Mouse (Mus musculus) forebrain, embryonic 13.5 days (tissue): ENCODE results near the gene Lins1. TPM values are rescaled to one million over a fixed set of nuclear protein-coding genes. Genes with fewer than 3 reads are reported as not detected.

Source experiments
- ATAC-seq: fragments of 200-750 bp; cut with Nextera tagmentation; 2 replicates; pipeline ENCODE4 v1.8.0; 2017
- H3K27ac ChIP-seq: fragments of 300-500 bp; sonication (generic); 2 replicates; pipeline ENCODE4 v1.5.1; 2015; ENCODE audit warnings: inconsistent platforms, mild to moderate bottlenecking, moderate library complexity
- H3K27me3 ChIP-seq: fragments of 300-500 bp; sonication (generic); 2 replicates; pipeline ENCODE4 v1.6.1; 2015; ENCODE audit warnings: mild to moderate bottlenecking, inconsistent platforms
- H3K36me3 ChIP-seq: fragments of 300-500 bp; sonication (generic); 2 replicates; pipeline ENCODE4 v1.6.1; 2015; ENCODE audit warnings: mild to moderate bottlenecking, inconsistent platforms; ENCODE audit not compliant: poor library complexity, severe bottlenecking
- H3K4me1 ChIP-seq: fragments of 300-500 bp; sonication (generic); 2 replicates; pipeline ENCODE4 v1.6.1; 2015; ENCODE audit warnings: inconsistent platforms
- H3K4me2 ChIP-seq: fragments of 300-500 bp; sonication (generic); 2 replicates; pipeline ENCODE4 v1.6.1; 2015; ENCODE audit warnings: inconsistent platforms, mild to moderate bottlenecking, moderate library complexity
- H3K4me3 ChIP-seq: fragments of 300-500 bp; sonication (generic); 2 replicates; pipeline ENCODE4 v1.5.1; 2015; ENCODE audit warnings: mild to moderate bottlenecking, inconsistent platforms
- H3K9ac ChIP-seq: fragments of 300-500 bp; sonication (generic); 2 replicates; pipeline ENCODE4 v1.6.1; 2015; ENCODE audit warnings: mild to moderate bottlenecking, inconsistent platforms
- H3K9me3 ChIP-seq: fragments of 300-500 bp; sonication (generic); replicated peaks from 2 replicates; pipeline ENCODE4 v1.6.1; 2016; ENCODE audit warnings: inconsistent platforms
- WGBS: fragments of 180-500 bp; shearing (Covaris S2); methylation state at CpG from one replicate; pipeline ENCODE4 v1.1.7; 2015; 5-methylcytosine and 5-hydroxymethylcytosine counted together
- polyA plus RNA-seq: library from polyadenylated mRNA; unstranded; fragments of >200 nt; fragmentation: Nextera tagmentation; extraction: Ambion mirVana; gene quantifications from 2 replicates; pipeline ENCODE4 v1.2.1, GENCODE M21; 2015

Gene Lins1
- 16.9 and 22.7 TPM in 2 replicates for polyA plus RNA-seq

GRCm38 (mm10) chr7:66689620-66690360 lies at the start of gene Lins1:
TSS of gene Lins1 (plus strand) at chr7:66689889.
- H3K27ac ChIP-seq: peak within 1 kb of the TSS; percentile 94
- H3K4me2 ChIP-seq: peak within 1 kb of the TSS; percentile 97
- peak within 1 kb of the TSS; percentile 84 for H3K9ac ChIP-seq
- no peaks in the 10 kb centered on the region for H3K27me3 ChIP-seq
- WGBS: under 1% methylated on average over 51 of the region's 52 CpGs
- peak within 1 kb of the TSS; percentile 77 for H3K4me3 ChIP-seq
- H3K9me3 ChIP-seq: no peaks in the 10 kb centered on the region
- H3K36me3 ChIP-seq: no peaks in the 10 kb centered on the region
- H3K4me1 ChIP-seq: peaks cover 17% of the 10 kb centered on the region
- peak; percentile 99 for ATAC-seq

DNA sequence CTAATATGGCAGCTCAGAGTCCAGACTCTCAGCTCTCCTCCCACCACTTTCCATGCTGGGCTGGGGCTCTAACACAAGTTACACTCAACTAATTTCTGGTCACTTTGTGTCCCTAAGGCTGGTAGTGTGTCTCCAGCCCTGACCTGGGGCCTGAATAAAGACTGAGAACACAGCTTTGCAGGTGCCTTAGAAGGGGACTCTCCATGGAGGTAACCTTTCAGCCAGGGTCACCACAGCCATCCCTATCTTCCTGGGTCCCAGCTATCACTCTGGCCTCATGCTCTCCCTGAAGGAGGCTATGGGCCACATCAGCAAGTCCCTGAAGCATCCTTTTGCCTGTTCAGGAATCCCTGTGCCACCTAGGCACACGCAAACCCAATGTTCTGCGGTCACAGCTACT lies 44.0 kb upstream of the Lins1 start:
- H3K36me3 ChIP-seq: peaks cover 23% of the 10 kb centered on the region
- no peaks in the 10 kb centered on the region for H3K4me1 ChIP-seq
- no peaks in the 10 kb centered on the region for H3K27me3 ChIP-seq
- no peak overlapping the region for H3K4me2 ChIP-seq
- WGBS: 97% methylated on average over 2 of the region's 2 CpGs
- H3K9me3 ChIP-seq: no peaks in the 10 kb centered on the region
- no peak overlapping the region for H3K4me3 ChIP-seq
- no peak overlapping the region for H3K27ac ChIP-seq
- no peak overlapping the region for H3K9ac ChIP-seq
- ATAC-seq: no peak

DNA sequence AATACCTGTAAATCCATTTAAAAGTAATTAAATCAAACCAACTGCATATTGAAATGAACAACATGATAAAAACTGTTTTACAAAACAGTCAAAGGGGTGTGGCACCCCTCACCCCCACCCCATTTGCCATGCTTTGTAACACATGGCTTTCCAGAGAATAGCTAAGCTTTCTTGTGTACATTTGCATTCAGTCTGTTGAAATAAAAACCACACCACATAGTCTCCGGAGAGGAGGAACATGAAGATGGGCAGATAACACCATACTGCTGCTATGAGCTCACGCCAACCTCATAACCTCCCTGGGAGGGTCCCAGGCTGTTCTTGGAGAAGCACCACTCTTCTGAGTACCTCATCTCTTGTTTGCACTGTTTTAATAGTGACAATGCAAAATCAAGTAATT lies 40.5 kb upstream of the Lins1 start:
- Histone ChIP-seq H3K9ac (no peak overlapping the region), H3K27ac (no peak overlapping the region), H3K4me2 (no peak overlapping the region), H3K36me3 (peaks cover 23% of the 10 kb centered on the region), H3K27me3 (no peaks in the 10 kb centered on the region), H3K9me3 (no peaks in the 10 kb centered on the region), H3K4me3 (no peak overlapping the region), H3K4me1 (no peaks in the 10 kb centered on the region)
- no peak for ATAC-seq
- WGBS: 96% methylated on average over 2 of the region's 2 CpGs

DNA sequence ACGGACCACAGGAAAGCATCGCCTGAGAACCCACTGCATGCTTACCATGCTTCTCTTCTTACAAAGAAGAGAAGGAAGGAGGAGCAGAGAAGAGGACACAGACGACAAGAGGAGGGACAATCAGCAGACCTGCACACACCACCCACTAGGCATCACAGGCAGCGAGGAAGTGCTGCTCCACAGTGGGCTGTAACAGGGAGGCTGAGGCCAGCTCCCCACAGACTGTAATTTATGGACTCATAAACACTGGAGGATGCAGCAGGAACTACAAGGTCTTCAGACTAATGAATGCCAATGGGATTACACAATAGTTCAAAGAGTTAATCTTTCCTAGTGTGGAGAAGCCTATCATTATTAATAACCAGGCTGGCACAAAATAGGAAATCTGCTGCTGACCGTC lies 38.8 kb upstream of the Lins1 start:
- H3K4me2 ChIP-seq: no peak overlapping the region
- H3K9ac ChIP-seq: no peak overlapping the region
- no peaks in the 10 kb centered on the region for H3K27me3 ChIP-seq
- H3K9me3 ChIP-seq: no peaks in the 10 kb centered on the region
- no peak overlapping the region for H3K27ac ChIP-seq
- no peaks in the 10 kb centered on the region for H3K4me1 ChIP-seq
- no peak for ATAC-seq
- H3K4me3 ChIP-seq: no peak overlapping the region
- 83% methylated on average over 5 of the region's 5 CpGs for WGBS
- peaks cover 31% of the 10 kb centered on the region for H3K36me3 ChIP-seq

DNA sequence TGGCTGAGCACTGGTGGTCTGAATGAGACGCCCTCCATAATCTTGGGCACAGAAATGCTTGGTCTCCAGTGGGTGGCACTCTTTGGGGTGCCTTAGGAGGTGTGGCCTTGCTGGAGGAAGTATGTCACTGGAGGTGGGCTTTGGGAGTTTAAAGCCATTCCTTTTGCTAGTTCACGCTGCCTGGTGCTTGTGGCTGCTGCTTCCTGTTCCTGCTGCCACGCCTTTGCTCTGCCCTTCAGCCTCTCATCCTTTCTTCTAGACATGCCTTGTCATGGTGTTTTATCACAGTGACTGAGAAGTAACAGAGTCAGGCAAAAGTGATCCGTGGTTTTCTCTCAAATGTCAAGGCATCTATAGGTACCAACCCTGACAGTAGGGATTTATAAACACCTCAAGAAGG lies 37.5 kb upstream of the Lins1 start:
- H3K9me3 ChIP-seq: no peaks in the 10 kb centered on the region
- H3K9ac ChIP-seq: no peak overlapping the region
- no peak overlapping the region for H3K4me3 ChIP-seq
- H3K4me2 ChIP-seq: no peak overlapping the region
- H3K27ac ChIP-seq: no peak overlapping the region
- no peaks in the 10 kb centered on the region for H3K27me3 ChIP-seq
- no peak for ATAC-seq
- 90% methylated on average over 4 of the region's 4 CpGs for WGBS
- no peaks in the 10 kb centered on the region for H3K4me1 ChIP-seq
- peaks cover 40% of the 10 kb centered on the region for H3K36me3 ChIP-seq

- Histone ChIP-seq H3K4me3 (no peak overlapping the region), H3K4me2 (no peak overlapping the region), H3K27ac (no peak overlapping the region), H3K27me3 (no peaks in the 10 kb centered on the region), H3K9me3 (no peaks in the 10 kb centered on the region), H3K36me3 (peaks cover 45% of the 10 kb centered on the region), H3K4me1 (no peaks in the 10 kb centered on the region), H3K9ac (no peak overlapping the region)
- ATAC-seq: no peak
- 95% methylated on average over 9 of the region's 9 CpGs for WGBS
Observed at GRCm38 (mm10) chr7:66653596-66653995, 36.1 kb upstream of the Lins1 start.

GRCm38 (mm10) chr7:66655471-66655870 lies 34.2 kb upstream of the Lins1 start:
- H3K9ac ChIP-seq: no peak overlapping the region
- H3K27ac ChIP-seq: no peak overlapping the region
- 87% methylated on average over 9 of the region's 9 CpGs for WGBS
- peaks cover 59% of the 10 kb centered on the region for H3K36me3 ChIP-seq
- no peaks in the 10 kb centered on the region for H3K9me3 ChIP-seq
- H3K27me3 ChIP-seq: no peaks in the 10 kb centered on the region
- no peaks in the 10 kb centered on the region for H3K4me1 ChIP-seq
- no peak overlapping the region for H3K4me3 ChIP-seq
- H3K4me2 ChIP-seq: no peak overlapping the region
- no peak for ATAC-seq

DNA sequence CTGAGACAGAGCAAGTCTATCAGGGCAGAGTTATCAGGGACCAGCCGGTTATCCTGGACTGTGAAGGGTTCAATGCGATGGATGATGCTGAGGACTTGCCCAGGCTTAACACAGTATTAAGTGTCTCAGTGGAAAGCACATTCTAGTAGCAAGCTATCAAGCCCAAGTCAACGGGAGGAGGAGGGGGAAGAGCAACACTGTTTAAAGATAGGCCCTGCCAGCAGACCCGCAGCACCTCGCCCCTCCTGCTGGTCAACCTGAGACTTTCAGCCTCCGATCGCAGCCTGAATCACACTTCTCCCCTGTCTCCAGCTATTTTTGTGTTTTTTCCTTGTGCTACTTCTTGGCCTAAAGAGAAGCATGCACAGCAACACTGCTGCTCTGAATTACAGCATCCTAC lies 29.4 kb upstream of the Lins1 start:
- H3K4me1 ChIP-seq: no peaks in the 10 kb centered on the region
- ATAC-seq: no peak
- no peak overlapping the region for H3K4me3 ChIP-seq
- WGBS: 78% methylated on average over 7 of the region's 7 CpGs
- H3K27ac ChIP-seq: no peak overlapping the region
- no peaks in the 10 kb centered on the region for H3K9me3 ChIP-seq
- no peak overlapping the region for H3K4me2 ChIP-seq
- no peaks in the 10 kb centered on the region for H3K27me3 ChIP-seq
- peaks cover 38% of the 10 kb centered on the region for H3K36me3 ChIP-seq
- no peak overlapping the region for H3K9ac ChIP-seq

DNA sequence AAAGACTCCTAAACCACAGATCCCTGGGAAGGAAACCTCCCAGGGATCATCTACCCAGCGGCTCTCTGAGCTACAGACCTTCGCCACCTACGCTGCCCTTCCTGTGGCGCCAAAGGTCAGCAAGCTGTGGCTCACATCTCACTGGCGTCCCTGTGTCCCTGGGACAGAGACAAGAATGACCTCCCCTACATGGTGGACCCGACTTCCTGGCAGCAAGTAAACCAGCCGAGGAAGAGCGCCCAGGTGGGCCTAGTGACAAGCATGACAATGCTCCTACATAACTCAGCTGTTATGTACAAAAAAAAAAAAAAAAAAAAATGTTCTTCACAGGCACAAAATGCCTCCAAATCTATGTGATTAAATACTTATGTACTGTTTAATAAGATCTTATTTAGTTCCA lies 28.7 kb upstream of the Lins1 start:
- Histone ChIP-seq H3K9me3 (no peaks in the 10 kb centered on the region), H3K4me1 (no peaks in the 10 kb centered on the region), H3K27me3 (no peaks in the 10 kb centered on the region), H3K27ac (no peak overlapping the region), H3K4me2 (no peak overlapping the region), H3K9ac (no peak overlapping the region), H3K36me3 (peaks cover 38% of the 10 kb centered on the region), H3K4me3 (no peak overlapping the region)
- 88% methylated on average over 8 of the region's 8 CpGs for WGBS
- no peak for ATAC-seq

- Histone ChIP-seq H3K27me3 (no peaks in the 10 kb centered on the region), H3K4me2 (peak overlapping the region; percentile 12; the same call in 1 of the 2 replicates), H3K36me3 (peaks cover 39% of the 10 kb centered on the region), H3K9ac (no peak overlapping the region), H3K9me3 (no peaks in the 10 kb centered on the region), H3K4me3 (no peak overlapping the region), H3K27ac (no peak overlapping the region), H3K4me1 (no peaks in the 10 kb centered on the region)
- peak; percentile 76 for ATAC-seq
- WGBS: 18% methylated on average over 8 of the region's 8 CpGs
Observed at GRCm38 (mm10) chr7:66661572-66661971, 28.1 kb upstream of the Lins1 start.

- Histone ChIP-seq H3K4me2 (no peak overlapping the region), H3K27me3 (no peaks in the 10 kb centered on the region), H3K9ac (no peak overlapping the region), H3K36me3 (peaks cover 27% of the 10 kb centered on the region), H3K4me3 (no peak overlapping the region), H3K4me1 (no peaks in the 10 kb centered on the region), H3K9me3 (peaks cover 4% of the 10 kb centered on the region), H3K27ac (no peak overlapping the region)
- ATAC-seq: no peak
- WGBS: 94% methylated on average over 3 of the region's 3 CpGs
Observed at GRCm38 (mm10) chr7:66663548-66663947, 26.1 kb upstream of the Lins1 start.

DNA sequence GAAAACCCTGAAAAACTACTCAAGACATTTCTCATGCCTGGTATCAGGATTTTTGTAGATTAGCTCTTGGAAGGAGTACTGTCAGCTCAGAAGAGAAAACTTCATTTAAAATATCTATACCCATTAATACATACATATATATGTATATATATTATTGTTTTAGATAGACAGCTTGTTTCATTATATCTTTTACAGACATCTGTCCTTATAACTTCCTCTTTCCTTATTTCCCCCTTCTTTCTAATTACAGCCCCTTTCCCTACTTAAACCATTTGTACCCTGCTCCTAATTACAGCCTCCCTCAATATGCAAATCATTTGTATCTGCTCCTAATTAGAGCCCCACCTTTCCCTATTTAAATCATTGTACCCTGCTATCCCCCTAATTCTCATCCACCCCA lies 22.6 kb upstream of the Lins1 start:
- no peak overlapping the region for H3K4me2 ChIP-seq
- peaks cover 9% of the 10 kb centered on the region for H3K9me3 ChIP-seq
- H3K27me3 ChIP-seq: no peaks in the 10 kb centered on the region
- no peak overlapping the region for H3K4me3 ChIP-seq
- H3K36me3 ChIP-seq: peaks cover 41% of the 10 kb centered on the region
- no peak overlapping the region for H3K9ac ChIP-seq
- H3K27ac ChIP-seq: no peak overlapping the region
- ATAC-seq: no peak
- no peaks in the 10 kb centered on the region for H3K4me1 ChIP-seq

GRCm38 (mm10) chr7:66675800-66676199 lies 13.9 kb upstream of the Lins1 start:
- 94% methylated on average over 2 of the region's 2 CpGs for WGBS

More at GRCm38 (mm10) chr7:66675800-66676199, 13.9 kb upstream of the Lins1 start:
- Histone ChIP-seq H3K4me2 (no peak overlapping the region), H3K4me3 (no peak overlapping the region), H3K9ac (no peak overlapping the region), H3K27ac (no peak overlapping the region), H3K36me3 (peaks cover 95% of the 10 kb centered on the region), H3K27me3 (no peaks in the 10 kb centered on the region), H3K9me3 (no peaks in the 10 kb centered on the region), H3K4me1 (no peaks in the 10 kb centered on the region)
- no peak for ATAC-seq
